Mouse (Mus musculus): ENCODE results near the gene Asf1b. TPM values are rescaled to one million over a fixed set of nuclear protein-coding genes. Genes with fewer than 3 reads are reported as not detected.
"Not testable (repeated sequence)": the region's sequence is repeated elsewhere in the genome, so short reads cannot be mapped to it uniquely, and the experiment has no call there.

Asf1b gene
- polyA plus RNA-seq, 1 experiment from 2014 or later, result 12.7 TPM

DNA sequence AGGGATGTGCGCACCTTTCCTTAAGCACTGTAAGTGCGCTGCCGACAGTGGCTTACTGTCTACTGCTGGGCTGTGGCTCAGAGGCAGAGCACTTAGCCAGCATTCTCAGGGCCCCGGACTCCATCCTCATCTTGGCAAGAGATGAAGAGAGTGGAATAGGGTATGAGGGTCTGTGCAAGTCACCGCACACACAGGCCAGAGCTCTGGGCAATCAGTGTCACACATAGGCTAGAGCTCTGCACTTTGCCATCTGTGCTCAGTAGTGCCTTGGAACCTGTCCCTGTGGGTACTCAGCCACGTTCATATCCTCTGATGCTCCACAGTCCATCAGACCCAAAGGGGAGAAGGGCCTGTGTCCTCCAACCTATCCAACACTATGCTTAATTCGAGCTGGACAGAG, 26.2 kb downstream of the Asf1b start:
- H3K27ac ChIP-seq (replicated peaks), result no peak overlapping the region
- no peak overlapping the region for H3K4me2 ChIP-seq
- H3K9me3 ChIP-seq, result no peaks in the 10 kb centered on the region
- H3K9ac ChIP-seq, result no peak overlapping the region
- H3K4me3 ChIP-seq, result no peak overlapping the region
- 96% methylated on average over 7 of the region's 7 CpGs for WGBS
- H3K36me3 ChIP-seq, result peaks cover 67% of the 10 kb centered on the region
- no peaks in the 10 kb centered on the region for H3K27me3 ChIP-seq
- peaks cover 39% of the 10 kb centered on the region for H3K4me1 ChIP-seq (replicated peaks)
- ATAC-seq (ENCODE audit: low read depth), result no peak

DNA sequence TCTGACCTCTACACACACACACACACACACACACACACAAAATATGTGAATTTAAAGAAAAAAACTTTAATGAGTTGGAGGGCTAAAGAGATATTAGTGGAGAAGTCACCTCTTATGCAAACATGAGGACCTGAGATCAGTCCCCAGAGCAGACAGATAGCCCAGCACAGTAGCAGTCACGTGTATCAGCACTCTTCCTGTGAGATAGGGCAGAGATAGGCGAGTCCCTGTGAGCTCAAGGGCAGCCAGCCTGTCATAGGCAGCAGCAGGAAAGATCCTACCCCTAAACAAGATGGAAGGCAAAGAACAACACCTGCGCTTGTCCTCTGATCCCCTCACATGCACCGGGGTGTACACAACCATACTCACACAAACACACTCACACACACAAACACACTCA, 27.1 kb downstream of the Asf1b start:
- Histone ChIP-seq H3K9ac (no peak overlapping the region), H3K36me3 (peaks cover 76% of the 10 kb centered on the region), H3K4me2 (no peak overlapping the region), H3K4me3 (no peak overlapping the region), H3K27ac (replicated peaks) (no peak overlapping the region), H3K9me3 (no peaks in the 10 kb centered on the region), H3K27me3 (no peaks in the 10 kb centered on the region), H3K4me1 (replicated peaks) (peaks cover 29% of the 10 kb centered on the region)
- 89% methylated on average over 4 of the region's 4 CpGs for WGBS
- no peak for ATAC-seq (ENCODE audit: low read depth)

DNA sequence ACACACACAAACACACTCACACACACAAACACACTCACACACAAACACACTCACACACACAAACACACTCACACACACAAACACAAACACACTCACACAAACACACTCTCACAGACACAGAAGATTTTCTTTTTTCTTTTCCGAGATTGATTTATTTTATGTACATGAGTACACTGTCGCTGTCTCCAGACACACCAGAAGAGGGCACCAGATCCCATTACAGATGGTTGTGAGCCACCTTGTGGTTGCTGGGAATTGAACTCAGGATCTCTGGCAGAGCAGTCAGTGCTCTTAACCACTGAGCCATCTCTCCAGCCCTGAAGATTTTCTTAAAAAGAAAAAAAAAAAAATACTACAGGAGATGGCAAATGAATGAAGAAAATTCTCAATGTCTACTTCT, 27.9 kb downstream of the Asf1b start:
- not testable (repeated sequence) for H3K4me3 ChIP-seq; H3K27ac ChIP-seq (replicated peaks); H3K9ac ChIP-seq; ATAC-seq (ENCODE audit: low read depth); H3K27me3 ChIP-seq; H3K4me2 ChIP-seq; H3K9me3 ChIP-seq
- H3K4me1 ChIP-seq (replicated peaks), result peaks cover 22% of the 10 kb centered on the region
- peaks cover 84% of the 10 kb centered on the region for H3K36me3 ChIP-seq
- 98% methylated on average over 2 of the region's 2 CpGs for WGBS

DNA sequence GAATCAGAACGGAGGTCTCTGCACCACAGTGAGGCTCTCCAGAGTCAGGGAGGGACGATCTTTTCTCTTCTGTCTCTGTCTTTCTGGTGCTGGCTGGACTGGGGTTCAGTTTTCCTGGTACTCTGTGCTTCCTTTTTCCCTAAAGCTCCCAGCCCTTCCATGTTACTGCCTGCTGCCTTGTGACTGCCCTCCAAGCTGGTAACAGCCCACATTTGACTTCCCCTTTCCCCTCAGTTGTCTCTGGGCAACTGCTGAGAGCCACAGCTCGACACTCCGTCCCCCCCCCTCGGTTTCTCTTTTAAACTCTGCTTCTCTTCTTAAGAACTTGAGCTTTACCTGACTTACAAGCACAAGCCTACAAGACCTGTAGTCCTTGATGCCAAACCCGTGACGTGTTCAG, 33.9 kb downstream of the Asf1b start:
- Histone ChIP-seq H3K4me3 (no peak overlapping the region), H3K4me1 (replicated peaks) (no peaks in the 10 kb centered on the region), H3K9me3 (no peaks in the 10 kb centered on the region), H3K4me2 (no peak overlapping the region), H3K27me3 (no peaks in the 10 kb centered on the region), H3K36me3 (peaks cover 90% of the 10 kb centered on the region), H3K9ac (no peak overlapping the region), H3K27ac (replicated peaks) (no peak overlapping the region)
- ATAC-seq (ENCODE audit: low read depth), result no peak
- 92% methylated on average over 7 of the region's 7 CpGs for WGBS

DNA sequence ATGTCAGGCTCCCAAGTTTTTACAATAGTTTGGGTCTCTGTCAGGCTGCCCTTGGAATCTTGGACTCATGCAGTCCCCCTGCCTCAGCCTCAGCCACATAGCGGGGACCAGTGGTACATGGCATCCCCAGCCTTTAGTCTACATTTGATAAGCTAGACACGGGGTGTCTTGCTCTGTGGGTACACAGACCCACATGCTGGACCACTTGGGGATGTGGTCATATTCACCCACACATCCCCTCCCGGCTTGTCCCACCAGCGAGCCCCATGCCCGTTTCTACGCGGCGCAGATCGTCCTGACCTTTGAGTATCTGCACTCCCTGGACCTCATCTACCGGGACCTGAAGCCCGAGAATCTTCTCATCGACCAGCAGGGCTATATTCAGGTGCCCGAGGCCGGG, 34.9 kb downstream of the Asf1b start:
- no peak for ATAC-seq (ENCODE audit: low read depth)
- no peak overlapping the region for H3K27ac ChIP-seq (replicated peaks)
- no peaks in the 10 kb centered on the region for H3K27me3 ChIP-seq
- H3K4me3 ChIP-seq, result no peak overlapping the region
- no peak overlapping the region for H3K9ac ChIP-seq
- peaks cover 90% of the 10 kb centered on the region for H3K36me3 ChIP-seq
- no peaks in the 10 kb centered on the region for H3K9me3 ChIP-seq
- no peaks in the 10 kb centered on the region for H3K4me1 ChIP-seq (replicated peaks)
- 94% methylated on average over 14 of the region's 14 CpGs for WGBS
- H3K4me2 ChIP-seq, result no peak overlapping the region

DNA sequence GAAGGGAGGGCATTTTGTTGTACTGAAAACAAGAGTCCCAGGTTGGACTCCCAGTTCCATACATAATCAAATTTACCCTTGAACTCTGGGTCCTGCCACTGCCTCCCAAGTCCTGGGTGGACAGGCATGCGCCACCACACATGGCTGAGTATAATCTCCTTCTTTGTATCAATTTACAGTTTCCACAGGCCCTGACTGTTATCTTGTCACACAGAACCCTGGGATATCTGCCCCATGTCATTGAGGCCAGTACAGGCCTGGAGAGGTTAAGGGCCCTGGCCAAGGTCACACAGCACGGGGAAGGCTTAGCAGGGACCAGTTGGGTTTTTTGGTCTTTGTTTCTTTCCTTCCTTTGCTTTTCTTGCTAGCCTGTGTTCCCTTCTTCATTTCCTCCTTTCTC, 37.2 kb downstream of the Asf1b start:
- peaks cover 68% of the 10 kb centered on the region for H3K36me3 ChIP-seq

DNA sequence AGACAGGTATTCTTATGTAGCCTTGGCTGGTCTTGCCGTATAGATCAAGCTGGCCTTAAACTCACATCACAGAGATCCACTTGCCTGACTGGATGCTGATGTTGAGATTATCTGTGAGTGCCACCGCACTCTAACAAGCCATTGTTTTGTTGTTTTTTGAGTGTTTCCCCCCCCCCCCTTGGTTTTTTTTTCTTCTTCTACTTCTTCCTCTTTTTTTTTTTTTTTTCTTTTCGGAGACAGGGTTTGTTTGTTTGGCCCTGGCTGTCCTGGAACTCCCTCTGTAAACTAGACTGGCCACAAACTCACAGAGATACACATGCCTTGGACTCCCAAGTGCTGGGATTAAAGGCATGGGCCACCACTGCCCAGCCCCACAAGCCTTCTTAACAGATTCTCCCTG, 38.7 kb downstream of the Asf1b start:
- no peak for ATAC-seq (ENCODE audit: low read depth)
- Histone ChIP-seq H3K36me3 (peaks cover 52% of the 10 kb centered on the region), H3K9me3 (no peaks in the 10 kb centered on the region), H3K4me3 (no peak overlapping the region), H3K27ac (replicated peaks) (no peak overlapping the region), H3K27me3 (no peaks in the 10 kb centered on the region), H3K4me2 (no peak overlapping the region), H3K9ac (no peak overlapping the region), H3K4me1 (replicated peaks) (peaks cover 13% of the 10 kb centered on the region)
- WGBS, result 87% methylated on average over 3 of the region's 3 CpGs

More for the DNA sequence above, 37.2 kb downstream of the Asf1b start:
- Histone ChIP-seq H3K9me3 (no peaks in the 10 kb centered on the region), H3K27me3 (no peaks in the 10 kb centered on the region), H3K27ac (replicated peaks) (no peak overlapping the region), H3K4me3 (no peak overlapping the region), H3K9ac (no peak overlapping the region), H3K4me1 (replicated peaks) (peaks cover 8% of the 10 kb centered on the region; the same call in 1 of the 2 replicates), H3K4me2 (no peak overlapping the region)
- WGBS, result 79% methylated on average over 2 of the region's 2 CpGs
- no peak for ATAC-seq (ENCODE audit: low read depth)

DNA sequence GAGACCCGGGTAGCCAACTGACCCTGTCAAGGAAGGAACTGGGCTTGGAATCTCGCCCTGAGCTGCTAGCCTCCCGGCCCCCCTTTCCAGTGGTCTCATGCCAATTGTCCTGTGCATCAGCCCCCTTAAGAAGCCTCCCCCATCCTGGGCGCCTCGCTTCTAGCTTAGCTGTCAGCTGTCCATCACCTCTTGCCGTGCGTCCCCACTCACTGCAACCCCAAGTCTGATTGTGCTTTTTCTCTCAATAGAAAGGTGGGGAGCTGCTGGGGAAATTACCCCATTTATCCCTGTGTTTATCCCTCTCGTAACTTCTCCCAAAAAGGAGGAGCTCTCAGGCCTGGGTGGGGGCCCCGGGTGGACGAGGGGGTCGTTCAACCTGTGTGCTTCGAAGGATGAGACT, 40.7 kb downstream of the Asf1b start:
- 11% methylated on average over 12 of the region's 12 CpGs for WGBS
- no peak overlapping the region for H3K27ac ChIP-seq (replicated peaks)
- ATAC-seq (ENCODE audit: low read depth), result 0 out of 2 replicates have a peak, but pooled peaks have one; percentile 4
- no peaks in the 10 kb centered on the region for H3K9me3 ChIP-seq
- H3K4me2 ChIP-seq, result peak overlapping the region; percentile 74
- H3K36me3 ChIP-seq, result peaks cover 47% of the 10 kb centered on the region
- H3K9ac ChIP-seq, result no peak overlapping the region
- peaks cover 15% of the 10 kb centered on the region for H3K27me3 ChIP-seq
- H3K4me1 ChIP-seq (replicated peaks), result peaks cover 26% of the 10 kb centered on the region
- H3K4me3 ChIP-seq, result peak overlapping the region; percentile 79

DNA sequence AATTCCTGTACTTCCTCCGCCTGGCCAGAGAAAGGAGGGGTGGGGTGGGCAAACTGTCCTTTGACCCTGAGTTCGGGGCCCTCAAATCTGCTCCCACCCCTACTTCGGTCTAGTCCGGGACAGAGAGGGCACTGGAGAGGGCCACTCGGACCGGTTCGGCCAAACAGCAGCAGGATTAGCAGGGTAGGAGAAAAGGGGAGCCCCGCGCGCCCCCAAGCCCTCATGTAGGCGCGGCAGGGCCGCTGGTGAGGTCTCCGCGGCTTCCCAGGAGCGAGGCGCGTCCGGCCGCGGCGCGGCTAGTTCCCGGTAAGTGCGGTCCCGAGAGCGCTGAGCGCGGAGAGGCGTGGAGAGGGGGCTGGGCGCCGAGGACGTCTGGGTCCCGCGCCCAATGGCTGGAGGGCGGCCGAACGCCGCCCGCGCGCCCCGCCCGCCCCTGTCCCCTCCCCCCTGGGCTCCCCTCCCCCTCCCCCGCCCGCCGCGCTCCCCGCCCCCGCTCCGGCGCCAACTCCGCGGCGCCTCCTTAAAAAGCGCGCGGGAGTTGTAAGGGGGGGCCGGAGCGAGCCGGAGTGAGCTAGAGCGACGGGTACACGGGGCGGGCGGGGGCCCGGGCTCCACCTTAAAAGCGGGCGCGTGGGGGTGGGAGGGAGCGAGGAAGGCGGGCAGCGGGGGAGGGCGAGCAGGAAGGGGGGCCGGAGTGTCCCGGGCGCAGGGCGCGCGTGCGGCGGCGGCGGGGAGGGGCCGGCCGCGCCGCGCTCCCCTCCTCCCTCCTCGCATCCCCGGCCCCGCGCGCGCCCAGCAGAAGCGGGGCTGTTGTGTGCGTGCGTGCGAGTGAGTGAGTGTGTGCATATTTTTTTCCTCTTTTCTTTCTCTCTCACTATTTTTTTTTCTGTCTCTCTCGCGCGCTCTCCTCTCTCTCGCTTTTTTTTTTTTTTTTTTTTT, 41.5 kb downstream of the Asf1b start:
- peaks cover 33% of the 10 kb centered on the region for H3K4me1 ChIP-seq (replicated peaks)
- no peaks in the 10 kb centered on the region for H3K9me3 ChIP-seq
- under 1% methylated on average over 77 of the region's 103 CpGs for WGBS
- H3K9ac ChIP-seq, result peak overlapping the region; percentile 91
- H3K4me3 ChIP-seq, result peak overlapping the region; percentile 79
- peaks cover 43% of the 10 kb centered on the region for H3K36me3 ChIP-seq
- H3K4me2 ChIP-seq, result peak overlapping the region; percentile 74
- H3K27ac ChIP-seq (replicated peaks), result peak overlapping the region; percentile 97
- ATAC-seq (ENCODE audit: low read depth), result peak; percentile 69
- peaks cover 23% of the 10 kb centered on the region for H3K27me3 ChIP-seq

DNA sequence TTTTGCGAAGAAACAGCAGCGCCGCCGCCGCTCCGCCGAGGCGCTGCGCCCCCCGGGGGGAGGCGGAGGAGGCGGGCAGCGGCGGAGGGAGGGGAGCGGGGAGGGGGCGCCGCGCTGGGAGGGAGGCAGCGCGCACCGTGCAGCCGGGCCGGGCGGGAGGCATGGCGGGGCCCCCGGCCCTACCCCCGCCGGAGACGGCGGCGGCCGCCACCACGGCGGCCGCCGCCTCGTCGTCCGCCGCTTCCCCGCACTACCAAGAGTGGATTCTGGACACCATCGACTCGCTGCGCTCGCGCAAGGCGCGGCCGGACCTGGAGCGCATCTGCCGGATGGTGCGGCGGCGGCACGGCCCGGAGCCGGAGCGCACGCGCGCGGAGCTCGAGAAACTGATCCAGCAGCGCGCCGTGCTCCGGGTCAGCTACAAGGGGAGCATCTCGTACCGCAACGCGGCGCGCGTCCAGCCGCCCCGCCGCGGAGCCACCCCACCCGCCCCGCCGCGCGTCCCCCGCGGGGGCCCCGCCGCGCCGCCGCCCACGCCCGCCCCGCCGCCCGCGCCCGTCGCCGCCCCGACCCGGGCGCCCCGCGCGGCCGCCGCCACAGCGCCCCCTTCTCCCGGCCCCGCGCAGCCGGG, 42.3 kb downstream of the Asf1b start, which contains the start of gene Samd1:
Gene Samd1, plus strand, starts transcription at position 162 of the 631 bp plus-strand sequence.
- ATAC-seq (ENCODE audit: low read depth), result peak; percentile 12; the same call in 1 of the 2 replicates
- H3K4me2 ChIP-seq, result peak within 1 kb of the TSS; percentile 81
- peaks cover 29% of the 10 kb centered on the region for H3K27me3 ChIP-seq
- H3K4me3 ChIP-seq, result peak within 1 kb of the TSS; percentile 79
- peaks cover 36% of the 10 kb centered on the region for H3K36me3 ChIP-seq
- H3K27ac ChIP-seq (replicated peaks), result peak within 1 kb of the TSS; percentile 97
- H3K9me3 ChIP-seq, result no peaks in the 10 kb centered on the region
- peaks cover 33% of the 10 kb centered on the region for H3K4me1 ChIP-seq (replicated peaks)
- H3K9ac ChIP-seq, result peak within 1 kb of the TSS; percentile 91
- 2% methylated on average over 49 of the region's 112 CpGs for WGBS

DNA sequence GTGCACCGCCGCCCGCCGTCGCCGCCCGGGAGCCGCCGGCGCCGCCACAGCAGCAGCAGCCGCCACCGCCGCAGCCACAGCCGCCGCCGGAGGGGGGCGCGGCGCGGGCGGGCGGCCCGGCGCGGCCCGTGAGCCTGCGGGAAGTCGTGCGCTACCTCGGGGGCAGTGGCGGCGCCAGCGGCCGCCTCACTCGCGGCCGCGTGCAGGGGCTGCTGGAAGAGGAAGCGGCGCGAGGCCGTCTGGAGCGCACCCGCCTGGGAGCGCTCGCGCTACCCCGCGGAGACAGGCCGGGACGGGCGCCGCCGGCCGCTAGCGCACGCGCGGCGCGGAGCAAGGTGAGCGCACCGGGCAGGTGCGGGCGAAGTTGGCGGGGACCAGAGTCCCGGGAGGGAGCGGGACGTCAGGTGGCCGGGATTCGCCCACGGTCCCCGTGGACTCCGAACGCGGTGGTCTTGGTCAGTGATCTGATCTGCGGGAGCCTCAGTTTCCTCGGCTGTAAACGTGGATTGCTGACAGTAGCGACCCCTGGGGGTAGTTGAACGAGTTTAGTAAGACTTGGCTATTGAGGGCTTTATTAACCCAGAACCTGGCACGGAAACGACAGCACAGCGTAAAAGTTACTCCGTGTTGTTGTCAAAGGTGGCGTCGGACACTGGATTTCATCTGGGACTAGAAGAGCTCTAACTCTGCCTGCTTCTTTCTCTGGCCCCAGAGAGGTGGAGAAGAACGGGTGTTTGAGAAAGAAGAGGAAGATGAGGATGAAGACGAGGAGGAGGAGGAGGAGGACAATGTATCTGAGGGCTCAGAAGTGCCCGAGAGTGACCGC, 43.1 kb downstream of the Asf1b start:
- under 1% methylated on average over 76 of the region's 92 CpGs for WGBS
- ATAC-seq (ENCODE audit: low read depth), result peak; percentile 16; the same call in 1 of the 2 replicates
- Histone ChIP-seq H3K4me1 (replicated peaks) (peaks cover 38% of the 10 kb centered on the region), H3K4me3 (peak overlapping the region; percentile 79), H3K27ac (replicated peaks) (peak overlapping the region; percentile 92), H3K9me3 (no peaks in the 10 kb centered on the region), H3K9ac (peak overlapping the region; percentile 85), H3K27me3 (peaks cover 33% of the 10 kb centered on the region), H3K36me3 (peaks cover 35% of the 10 kb centered on the region), H3K4me2 (peak overlapping the region; percentile 81)

Data from neural tube, embryonic 13.5 days (tissue).